Mouse (Mus musculus): Measurements from ENCODE around the gene Ap2a2. TPM values are rescaled to one million over a fixed set of nuclear protein-coding genes. Genes with fewer than 3 reads are reported as not detected.
A peak's percentile ranks its signal among the peaks of the same experiment; 100 is the strongest.

Gene Ap2a2
- total and polyA plus RNA-seq, 3 experiments: 34.7 to 67.9 (median 59.5) TPM

DNA sequence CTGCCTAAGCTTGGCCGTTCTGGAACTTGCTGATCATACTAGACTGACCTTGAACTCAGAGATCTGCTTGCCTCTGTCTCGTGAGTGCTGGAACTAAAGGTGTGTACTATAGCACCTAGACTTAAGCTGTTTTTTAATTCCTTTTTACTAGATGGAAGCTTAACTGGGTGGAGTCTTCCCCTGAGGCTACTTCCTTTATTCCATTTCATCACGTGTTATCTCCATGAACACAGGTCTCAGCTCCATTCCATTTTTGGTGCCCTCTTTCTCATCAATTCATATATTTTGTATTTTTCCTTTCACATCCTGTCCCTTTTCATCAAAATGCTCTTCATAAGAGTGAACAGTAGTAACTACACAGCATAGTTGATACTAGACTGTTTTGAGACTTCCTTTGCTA lies 15.8 kb downstream of the Ap2a2 start:
- Histone ChIP-seq H3K27ac (ENCODE audit: control insufficient read depth, low read depth, low read length) (peak overlapping the region; percentile 50), H3K27me3 (ENCODE audit: control insufficient read depth in 1 of 2, insufficient read depth in 2 of 2, low read length in 2 of 2) (no peaks in the 10 kb centered on the region)

DNA sequence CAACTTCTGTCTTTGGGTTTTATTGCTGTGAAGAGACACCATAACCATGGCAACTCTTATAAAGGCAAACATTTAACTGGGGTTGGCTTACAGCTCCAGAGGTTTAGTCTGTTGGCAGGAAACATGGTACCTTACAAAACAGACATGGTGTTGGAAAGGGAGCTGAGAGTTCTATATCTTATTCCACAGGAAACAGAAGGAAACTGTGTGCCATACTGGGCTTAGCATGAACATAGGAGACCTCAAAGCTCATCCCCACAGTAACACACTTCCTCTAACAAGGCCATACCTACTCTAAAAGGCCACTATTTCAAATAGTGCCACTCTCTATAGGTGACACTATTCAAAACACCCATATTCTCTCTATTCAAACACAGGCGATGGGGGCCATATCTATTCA lies 16.5 kb downstream of the Ap2a2 start:
- no peaks in the 10 kb centered on the region for H3K9me3 ChIP-seq (replicated peaks; ENCODE audit: insufficient read depth, low read length)
- H3K79me2 ChIP-seq (ENCODE audit: control insufficient read depth, insufficient read depth, low read length, poor library complexity): peaks cover 38% of the 10 kb centered on the region
- H3K9ac ChIP-seq (ENCODE audit: control insufficient read depth, low read depth, low read length, poor library complexity, severe bottlenecking): no peak overlapping the region
- H3K4me3 ChIP-seq (ENCODE audit: control insufficient read depth in 1 of 2, insufficient read depth in 1 of 2, low read depth in 2 of 2, low read length in 2 of 2): no peak overlapping the region
- TF ChIP-seq POLR2AphosphoS2 (IDR thresholded peaks at IDR 0.05; ENCODE audit: low read length) (no peak), POLR2A (IDR thresholded peaks at IDR 0.05; ENCODE audit: control insufficient read depth in 1 of 2, insufficient read depth in 1 of 2, low read depth in 1 of 2, low read length in 2 of 2, poor library complexity in 1 of 2) (no peak), TCF12 (IDR thresholded peaks at IDR 0.05; ENCODE audit: low read depth, low read length) (no peak), MXI1 (IDR thresholded peaks at IDR 0.05; ENCODE audit: low read depth, low read length) (no peak), TBP (IDR thresholded peaks at IDR 0.05; ENCODE audit: low read depth, low read length) (no peak), SIN3A (IDR thresholded peaks at IDR 0.05; ENCODE audit: low read length) (no peak), CTCF (IDR thresholded peaks at IDR 0.05 in 2 of 3, conservative IDR thresholded peaks at IDR 0.05 in 1 of 3; ENCODE audit: control insufficient read depth in 1 of 3, insufficient read depth in 1 of 3, low read depth in 2 of 3, low read length in 3 of 3, poor library complexity in 1 of 3, severe bottlenecking in 1 of 3) (no peak), ZNF384 (IDR thresholded peaks at IDR 0.05; ENCODE audit: low read depth, low read length) (no peak), NELFE (IDR thresholded peaks at IDR 0.05; ENCODE audit: low read depth, low read length) (no peak), USF1 (IDR thresholded peaks at IDR 0.05; ENCODE audit: low read depth, low read length) (no peak)
- peaks cover 0 to 35% of the 10 kb centered on the region in 2 experiments; a peak in 2 of 4 replicates for H3K36me3 ChIP-seq (ENCODE audit: control insufficient read depth in 1 of 2, insufficient read depth in 2 of 2, low read length in 2 of 2)
- H3K27ac ChIP-seq (ENCODE audit: control insufficient read depth, low read depth, low read length): 0 out of 2 replicates have a peak overlapping the region, but pooled peaks have one; percentile 11
- DNase-seq (ENCODE audit: low read depth, low spot score): peak; percentile 25
- peaks cover 12 to 30% of the 10 kb centered on the region in 2 experiments for H3K4me1 ChIP-seq (ENCODE audit: control insufficient read depth in 1 of 2, insufficient read depth in 2 of 2, low read length in 2 of 2)
- H3K27me3 ChIP-seq (ENCODE audit: control insufficient read depth in 1 of 2, insufficient read depth in 2 of 2, low read length in 2 of 2): no peaks in the 10 kb centered on the region

More for the DNA sequence above, 15.8 kb downstream of the Ap2a2 start:
- Histone ChIP-seq H3K4me3 (ENCODE audit: control insufficient read depth in 1 of 2, insufficient read depth in 1 of 2, low read depth in 2 of 2, low read length in 2 of 2) (no peak overlapping the region), H3K4me1 (ENCODE audit: control insufficient read depth in 1 of 2, insufficient read depth in 2 of 2, low read length in 2 of 2) (peaks cover 12 to 31% of the 10 kb centered on the region in 2 experiments), H3K9ac (ENCODE audit: control insufficient read depth, low read depth, low read length, poor library complexity, severe bottlenecking) (peak overlapping the region; percentile 15; the same call in 1 of the 2 replicates), H3K79me2 (ENCODE audit: control insufficient read depth, insufficient read depth, low read length, poor library complexity) (peaks cover 40% of the 10 kb centered on the region), H3K9me3 (replicated peaks; ENCODE audit: insufficient read depth, low read length) (no peaks in the 10 kb centered on the region), H3K36me3 (ENCODE audit: control insufficient read depth in 1 of 2, insufficient read depth in 2 of 2, low read length in 2 of 2) (peaks cover 0 to 36% of the 10 kb centered on the region in 2 experiments; a peak in 2 of 4 replicates)
- no peak; the same call in 1 of the 2 replicates for TF ChIP-seq ELF1 (IDR thresholded peaks at IDR 0.05; ENCODE audit: low read depth, low read length)
- TF ChIP-seq MAX (IDR thresholded peaks at IDR 0.05; ENCODE audit: low read length): peak; percentile 63; the same call in 1 of the 2 replicates
- no peak for TF ChIP-seq NRF1 (IDR thresholded peaks at IDR 0.05; ENCODE audit: insufficient read depth, low read depth, low read length, poor library complexity, severe bottlenecking)
- TF ChIP-seq USF2 (IDR thresholded peaks at IDR 0.05; ENCODE audit: borderline replicate concordance in 1 of 2, insufficient read depth in 1 of 2, low read depth in 1 of 2, low read length in 2 of 2): 0 out of 4 replicates have a peak, but pooled peaks of 1 of the 2 experiments have one; percentile 41
- TF ChIP-seq ZNF384 (IDR thresholded peaks at IDR 0.05; ENCODE audit: low read depth, low read length): no peak
- no peak for TF ChIP-seq TCF12 (IDR thresholded peaks at IDR 0.05; ENCODE audit: low read depth, low read length)
- TF ChIP-seq NELFE (IDR thresholded peaks at IDR 0.05; ENCODE audit: low read depth, low read length): no peak
- TF ChIP-seq MEF2A (IDR thresholded peaks at IDR 0.05; ENCODE audit: extremely low read depth, insufficient replicate concordance, low read depth, low read length, poor library complexity, severe bottlenecking): no peak
- TF ChIP-seq SIN3A (IDR thresholded peaks at IDR 0.05; ENCODE audit: low read length): no peak
- peak; percentile 62; the same call in 1 of the 2 replicates for TF ChIP-seq MYC (IDR thresholded peaks at IDR 0.05; ENCODE audit: low read depth, low read length)
- no peak for TF ChIP-seq CTCF (IDR thresholded peaks at IDR 0.05 in 2 of 3, conservative IDR thresholded peaks at IDR 0.05 in 1 of 3; ENCODE audit: control insufficient read depth in 1 of 3, insufficient read depth in 1 of 3, low read depth in 2 of 3, low read length in 3 of 3, poor library complexity in 1 of 3, severe bottlenecking in 1 of 3)
- 0 out of 4 replicates have a peak, but pooled peaks of 1 of the 2 experiments have one; percentile 21 for TF ChIP-seq EP300 (IDR thresholded peaks at IDR 0.05; ENCODE audit: low read depth in 1 of 2, low read length in 2 of 2)
- no peak for TF ChIP-seq UBTF (IDR thresholded peaks at IDR 0.05; ENCODE audit: borderline replicate concordance, insufficient read depth, low read depth, low read length)
- peak; percentile 44 for TF ChIP-seq TAL1 (IDR thresholded peaks at IDR 0.05; ENCODE audit: low read length)
- peak; percentile 84 for TF ChIP-seq USF1 (IDR thresholded peaks at IDR 0.05; ENCODE audit: low read depth, low read length)
- TF ChIP-seq BHLHE40 (IDR thresholded peaks at IDR 0.05; ENCODE audit: borderline replicate concordance, low read depth, low read length): peak; percentile 67; the same call in 1 of the 2 replicates
- peak; percentile 31; the same call in 1 of the 2 replicates for TF ChIP-seq MXI1 (IDR thresholded peaks at IDR 0.05; ENCODE audit: low read depth, low read length)
- no peak for TF ChIP-seq E2F4 (IDR thresholded peaks at IDR 0.05; ENCODE audit: borderline replicate concordance, low read depth, low read length)
- DNase-seq (ENCODE audit: low read depth, low spot score): peak; percentile 64
